Mouse (Mus musculus) B cell, adult 2 months (primary cell): Measurements from ENCODE around the gene Ccdc7a.

ENCODE experiments used
- DNase-seq, 2 experiments: peaks; one replicate each; pipeline ENCODE4 v3.0.0; 2022

The Ccdc7a gene

GRCm38 (mm10) chr8:128685507-128686428 is 379.5 kb downstream of the Ccdc7a start, which contains the start of gene Itgb1:
Gene Itgb1, plus strand, starts transcription at chr8:128685654.
- peak; percentile 67 to 70 for DNase-seq

- DNase-seq: no peak
Observed at GRCm38 (mm10) chr8:128684609-128685506, 380.5 kb downstream of the Ccdc7a start.
